Mouse (Mus musculus): Measurements from ENCODE around the gene Atp2c1. TPM values are rescaled to one million over a fixed set of nuclear protein-coding genes. Genes with fewer than 3 reads are reported as not detected.

Atp2c1 gene
- polyA plus RNA-seq, 1 experiment from 2014 or later: 22.9 TPM

DNA sequence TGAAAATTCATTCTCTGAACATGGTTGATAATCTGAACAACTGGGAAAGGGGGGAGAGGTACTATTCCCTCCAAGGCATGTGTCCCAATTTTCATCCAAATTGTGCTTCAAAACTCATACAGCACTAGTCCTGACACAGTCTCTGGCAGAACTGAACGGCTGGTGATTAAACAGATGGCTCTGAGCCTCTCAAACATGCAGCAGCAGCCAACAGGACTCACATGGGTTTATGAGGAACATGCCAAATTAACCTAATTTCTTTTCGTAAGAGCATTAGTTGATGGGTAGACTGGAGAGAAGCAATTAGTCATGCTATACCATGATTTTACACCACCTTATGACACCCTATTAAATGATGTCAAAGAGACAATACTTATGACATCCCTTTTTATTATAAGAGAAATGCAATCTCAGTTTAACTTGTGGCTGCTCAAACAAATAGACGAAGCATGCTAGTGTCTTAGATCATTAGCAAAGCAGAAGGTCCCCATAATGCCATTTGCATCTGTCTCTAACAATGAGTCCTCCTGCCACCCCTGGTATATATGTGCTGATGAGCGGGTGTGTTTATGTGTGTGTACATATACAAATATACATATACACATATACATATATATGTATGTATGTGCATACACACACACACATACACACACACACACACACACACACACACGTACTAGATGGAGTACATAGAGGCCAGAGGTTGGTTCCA is 163.4 kb downstream of the Atp2c1 start:
- no peaks in the 10 kb centered on the region for H3K36me3 ChIP-seq (ENCODE audit: control insufficient read depth, insufficient read depth)
- no peaks in the 10 kb centered on the region for H3K27me3 ChIP-seq (replicated peaks; ENCODE audit: control insufficient read depth, insufficient read depth, low read length)
- no peak overlapping the region for H3K4me2 ChIP-seq (replicated peaks; ENCODE audit: low read depth)
- ATAC-seq: no peak
- H3K4me3 ChIP-seq (ENCODE audit: low read depth, low read length): no peak overlapping the region
- no peak overlapping the region for H3K9ac ChIP-seq (ENCODE audit: low read depth, low read length)
- no peak overlapping the region for H3K27ac ChIP-seq (ENCODE audit: low read depth, low read length)
- 82% methylated on average over 5 of the region's 5 CpGs for WGBS
- no peaks in the 10 kb centered on the region for H3K4me1 ChIP-seq (replicated peaks; ENCODE audit: control insufficient read depth, insufficient read depth, low read length)
- TF ChIP-seq CTCF (IDR thresholded peaks at IDR 0.05; ENCODE audit: low read depth): no peak
- no peaks in the 10 kb centered on the region for H3K9me3 ChIP-seq (ENCODE audit: control insufficient read depth)

DNA sequence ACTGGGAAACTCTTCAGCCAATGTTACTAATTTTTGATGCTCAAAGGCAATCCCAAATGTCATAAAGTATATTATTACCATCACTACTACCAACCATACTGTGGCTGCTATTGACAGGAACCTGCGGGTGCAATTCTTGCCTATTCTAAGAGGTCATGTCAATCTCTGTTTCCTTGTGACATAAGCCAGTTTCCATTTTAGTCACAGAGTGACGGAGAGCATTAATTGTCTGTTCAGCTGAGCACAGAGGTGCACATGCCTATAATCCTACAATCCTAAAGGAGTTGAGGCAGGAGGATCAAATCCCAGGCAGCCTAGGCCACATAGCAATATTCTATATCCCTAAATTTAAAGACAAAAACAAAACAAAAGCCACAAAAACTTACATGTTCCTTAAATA is 164.9 kb downstream of the Atp2c1 start:
- Histone ChIP-seq H3K36me3 (ENCODE audit: control insufficient read depth, insufficient read depth) (no peaks in the 10 kb centered on the region), H3K27me3 (replicated peaks; ENCODE audit: control insufficient read depth, insufficient read depth, low read length) (no peaks in the 10 kb centered on the region), H3K27ac (ENCODE audit: low read depth, low read length) (no peak overlapping the region), H3K4me2 (replicated peaks; ENCODE audit: low read depth) (no peak overlapping the region), H3K4me3 (ENCODE audit: low read depth, low read length) (no peak overlapping the region), H3K9me3 (ENCODE audit: control insufficient read depth) (no peaks in the 10 kb centered on the region), H3K4me1 (replicated peaks; ENCODE audit: control insufficient read depth, insufficient read depth, low read length) (no peaks in the 10 kb centered on the region), H3K9ac (ENCODE audit: low read depth, low read length) (no peak overlapping the region)
- TF ChIP-seq CTCF (IDR thresholded peaks at IDR 0.05; ENCODE audit: low read depth): no peak
- 80% methylated on average over 2 of the region's 2 CpGs for WGBS
- no peak for ATAC-seq

Other genes starting within 250 kb of the Atp2c1 start
- 9.2 and 10.4 TPM in 2 replicates for gene Aste1, start 131.9 kb downstream of the Atp2c1 start, polyA plus RNA-seq (2015; fragmentation: Nextera tagmentation; extraction: Ambion mirVana)
- gene Nek11, start 131.8 kb downstream of the Atp2c1 start, polyA plus RNA-seq (2015; fragmentation: Nextera tagmentation; extraction: Ambion mirVana): 0.04 and 0.08 TPM in 2 replicates
- gene Pik3r4, start 115.7 kb upstream of the Atp2c1 start, polyA plus RNA-seq (2015; fragmentation: Nextera tagmentation; extraction: Ambion mirVana): 8.4 and 8.9 TPM in 2 replicates

Data from intestine, postnatal 0 days (tissue).